Mouse (Mus musculus) activated CD4-positive, CD25-positive, alpha-beta regulatory T cell, adult 4 months (primary cell): Measurements from ENCODE around the gene Afp. TPM values are rescaled to one million over a fixed set of nuclear protein-coding genes. Genes with fewer than 3 reads are reported as not detected.

Experiments
- ATAC-seq: one replicate; pipeline ENCODE4 v1.8.0; 2017
- polyA plus RNA-seq, 2 experiments: library from polyadenylated mRNA; unstranded; fragments of 100-300 nt; shearing (Covaris generic); gene quantifications; one replicate each; pipeline ENCODE4 v1.2.1; 2017

The Afp gene
- 1 to 10 TPM; 2.8 to 3.2 TPM for polyA plus RNA-seq

GRCm38 (mm10) chr5:90490518-90490917 is at the start of gene Afp:
Afp (plus strand) TSS chr5:90490737.
- ATAC-seq, result no peak

- ATAC-seq, result no peak
These were observed 43.0 kb upstream of the Afp start for GRCm38 (mm10) chr5:90447577-90447976.

GRCm38 (mm10) chr5:90449961-90450360 is 40.6 kb upstream of the Afp start:
- ATAC-seq, result no peak

- peak; percentile 88 for ATAC-seq
These were observed 37.8 kb upstream of the Afp start for GRCm38 (mm10) chr5:90452711-90453110.

- no peak for ATAC-seq
These were observed 33.3 kb upstream of the Afp start for GRCm38 (mm10) chr5:90457241-90457640.

- no peak for ATAC-seq
These were observed 31.8 kb upstream of the Afp start for GRCm38 (mm10) chr5:90458727-90459126.

GRCm38 (mm10) chr5:90460619-90461018 is 29.9 kb upstream of the Afp start, which contains the start of gene Alb:
Alb (plus strand) TSS chr5:90460897.
- no peak for ATAC-seq

- no peak for ATAC-seq
These were observed 23.7 kb upstream of the Afp start for GRCm38 (mm10) chr5:90466806-90467205.

- ATAC-seq, result no peak
These were observed 23.3 kb upstream of the Afp start for GRCm38 (mm10) chr5:90467245-90467644.

- no peak for ATAC-seq
These were observed 19.7 kb upstream of the Afp start for GRCm38 (mm10) chr5:90470836-90471235.

- ATAC-seq, result no peak
These were observed 16.6 kb upstream of the Afp start for GRCm38 (mm10) chr5:90473902-90474301.

GRCm38 (mm10) chr5:90474369-90474768 is 16.2 kb upstream of the Afp start:
- no peak for ATAC-seq

GRCm38 (mm10) chr5:90476741-90477140 is 13.8 kb upstream of the Afp start:
- ATAC-seq, result no peak

- no peak for ATAC-seq
These were observed 13.0 kb upstream of the Afp start for GRCm38 (mm10) chr5:90477308-90478140.

- no peak for ATAC-seq
These were observed 11.7 kb upstream of the Afp start for GRCm38 (mm10) chr5:90478886-90479285.

GRCm38 (mm10) chr5:90485597-90485996 is 4.9 kb upstream of the Afp start:
- ATAC-seq, result no peak

GRCm38 (mm10) chr5:90488323-90488722 is 2.2 kb upstream of the Afp start:
- ATAC-seq, result no peak

- ATAC-seq, result peak; percentile 83
These were observed 1.9 kb downstream of the Afp start for GRCm38 (mm10) chr5:90492440-90492839.

GRCm38 (mm10) chr5:90494308-90494707 is 3.8 kb downstream of the Afp start:
- ATAC-seq, result no peak

- no peak for ATAC-seq
These were observed 9.0 kb downstream of the Afp start for GRCm38 (mm10) chr5:90499509-90499908.

GRCm38 (mm10) chr5:90500714-90501113 is 10.2 kb downstream of the Afp start:
- ATAC-seq, result peak; percentile 81

GRCm38 (mm10) chr5:90501752-90502151 is 11.2 kb downstream of the Afp start:
- no peak for ATAC-seq

- no peak for ATAC-seq
These were observed 14.2 kb downstream of the Afp start for GRCm38 (mm10) chr5:90504742-90505141.

- no peak for ATAC-seq
These were observed 16.0 kb downstream of the Afp start for GRCm38 (mm10) chr5:90506507-90506906.
